Comparison of ENCODE assay signal across 9 mouse cellular contexts in genomic region chr2:168990061-168990753, GRCm38 (mm10). TPM values are rescaled to one million over a fixed set of nuclear protein-coding genes. Genes with fewer than 3 reads are reported as not detected.
DNase-seq lines count a peak whose midpoint lies in the region; ATAC-seq and TF ChIP-seq lines count a peak whose summit lies in the region.
"Had no signal": no experiment of that assay in that cellular context is flagged by ENCODE, and none has a peak within 500 bp of the region (broad histone marks: within the 10 kb centered on the region; RNA-seq: fewer than 3 reads in every experiment).

No protein-coding gene starts in this region.

- no peak overlapping the region for H3K4me2 ChIP-seq in hindbrain, embryonic 11.5 days (replicated peaks; ENCODE audit: low read depth, low read length)
- H3K4me2 ChIP-seq in neural tube, embryonic 13.5 days: peak overlapping the region; percentile 41
- H3K4me2 ChIP-seq: embryonic facial prominence, embryonic 12.5 days had no signal

- H3K4me1 ChIP-seq in liver, adult 2 months (ENCODE audit: control insufficient read depth, insufficient read depth, low read length): no peaks in the 10 kb centered on the region
- no peaks in the 10 kb centered on the region for H3K4me1 ChIP-seq in hindbrain, embryonic 11.5 days (replicated peaks; ENCODE audit: control insufficient read depth, insufficient read depth, low read length)
- H3K4me1 ChIP-seq in neural tube, embryonic 13.5 days (replicated peaks): peaks cover 8% of the 10 kb centered on the region
- H3K4me1 ChIP-seq: embryonic facial prominence, embryonic 12.5 days had no signal

- H3K4me3 ChIP-seq in liver, adult 2 months (ENCODE audit: insufficient read depth, low read depth, low read length): no peak overlapping the region
- no peak overlapping the region for H3K4me3 ChIP-seq in hindbrain, embryonic 11.5 days (ENCODE audit: low read depth, low read length)
- H3K4me3 ChIP-seq in neural tube, embryonic 13.5 days: no peak overlapping the region
- H3K4me3 ChIP-seq: embryonic facial prominence, embryonic 12.5 days had no signal

- WGBS in liver, adult 2 months: 61% methylated on average over 13 of the region's 13 CpGs
- 57% methylated on average over 13 of the region's 13 CpGs for WGBS in hindbrain, embryonic 11.5 days
- 51% methylated on average over 13 of the region's 13 CpGs for WGBS in neural tube, embryonic 13.5 days

- ATAC-seq in hindbrain, embryonic 11.5 days (ENCODE audit: low FRiP score): no peak
- no peak for ATAC-seq in neural tube, embryonic 13.5 days (ENCODE audit: low read depth)

- H3K9me3 ChIP-seq in hindbrain, embryonic 11.5 days (ENCODE audit: control insufficient read depth, low read length): no peaks in the 10 kb centered on the region
- no peaks in the 10 kb centered on the region; the same call in 1 of the 2 replicates for H3K9me3 ChIP-seq in neural tube, embryonic 13.5 days
- H3K9me3 ChIP-seq: embryonic facial prominence, embryonic 12.5 days had no signal

- no peak for TF ChIP-seq POLR2A in liver, adult 2 months (IDR thresholded peaks at IDR 0.05; ENCODE audit: extremely low read depth, insufficient read depth, low read length)

- H3K79me2 ChIP-seq in liver, adult 2 months (ENCODE audit: control insufficient read depth, insufficient read depth, low read length): no peaks in the 10 kb centered on the region

- peak; percentile 33; the same call in 1 of the 2 replicates for TF ChIP-seq CTCF in liver, adult 2 months (IDR thresholded peaks at IDR 0.05; ENCODE audit: low read depth, low read length)

- H3K27me3 ChIP-seq in liver, adult 2 months (ENCODE audit: control insufficient read depth, insufficient read depth, low read length): no peaks in the 10 kb centered on the region
- H3K27me3 ChIP-seq in hindbrain, embryonic 11.5 days (ENCODE audit: control insufficient read depth, insufficient read depth, low read length): no peaks in the 10 kb centered on the region
- H3K27me3 ChIP-seq in neural tube, embryonic 13.5 days: no peaks in the 10 kb centered on the region
- H3K27me3 ChIP-seq: embryonic facial prominence, embryonic 12.5 days had no signal

- H3K27ac ChIP-seq in liver, adult 2 months (replicated peaks; ENCODE audit: insufficient read depth, low read depth, low read length): no peak overlapping the region
- no peak overlapping the region for H3K27ac ChIP-seq in hindbrain, embryonic 11.5 days (ENCODE audit: low read depth, low read length)
- H3K27ac ChIP-seq in neural tube, embryonic 13.5 days (replicated peaks): peak overlapping the region; percentile 68
- H3K27ac ChIP-seq: embryonic facial prominence, embryonic 12.5 days had no signal

- DNase-seq in cerebellum, postnatal 10 days: peak; percentile 46 to 79
- no peak for DNase-seq in cerebellum, adult 11 months
- peak; percentile 28 for DNase-seq in liver, adult 2 months (ENCODE audit: extremely low read depth, low read depth, low spot score)
- no peak for DNase-seq in liver
- peak; percentile 74 for DNase-seq in hindbrain, embryonic 11.5 days (ENCODE audit: low spot score)
- DNase-seq in spleen, postnatal 4 days (ENCODE audit: low spot score in 2 of 2): no peak
- DNase-seq in right cerebral cortex, postnatal 10 days (ENCODE audit: low spot score in 2 of 2): no peak

- H3K36me3 ChIP-seq in liver, adult 2 months (ENCODE audit: control insufficient read depth, insufficient read depth, low read length): no peaks in the 10 kb centered on the region
- no peaks in the 10 kb centered on the region for H3K36me3 ChIP-seq in hindbrain, embryonic 11.5 days (ENCODE audit: control insufficient read depth, insufficient read depth, low read length)
- H3K36me3 ChIP-seq in neural tube, embryonic 13.5 days: no peaks in the 10 kb centered on the region
- H3K36me3 ChIP-seq: embryonic facial prominence, embryonic 12.5 days had no signal

- H3K9ac ChIP-seq in liver, adult 2 months (ENCODE audit: low read depth, low read length): no peak overlapping the region
- no peak overlapping the region for H3K9ac ChIP-seq in hindbrain, embryonic 11.5 days (ENCODE audit: low read depth, low read length)
- H3K9ac ChIP-seq in neural tube, embryonic 13.5 days: peak overlapping the region; percentile 47; the same call in 1 of the 2 replicates
- H3K9ac ChIP-seq: embryonic facial prominence, embryonic 12.5 days had no signal

RNA-seq across cellular contexts. Expression of gene Zfp64, which starts 34.8 kb away (rescaled TPM):
- 5.6 and 7.2 TPM in 2 replicates for total RNA-seq in liver, adult 2 months (2014; rRNA removed)
- 13.5 and 14.3 TPM in 2 replicates for polyA plus RNA-seq in liver, adult 2 months (2012; rRNA removed)
- polyA plus RNA-seq in hindbrain, embryonic 11.5 days (2014; fragmentation: Nextera tagmentation; extraction: Ambion mirVana): 34.7 and 37.4 TPM in 2 replicates
- 23.9 and 25.1 TPM in 2 replicates for polyA plus RNA-seq in neural tube, embryonic 13.5 days (2015; fragmentation: Nextera tagmentation; extraction: Ambion mirVana)

Comparison
In these comparisons a context has a peak if more than half of its experiments do, and no peak if none do; other contexts are left out.
1. DNase-seq: peak in cerebellum, postnatal 10 days (2 of 2), liver, adult 2 months (single experiment) and hindbrain, embryonic 11.5 days (single experiment); none in cerebellum, adult 11 months (single experiment), liver (single experiment), spleen, postnatal 4 days (0 of 2) and right cerebral cortex, postnatal 10 days (0 of 2).